Mouse (Mus musculus): ENCODE measurements around the gene Ccdc167. TPM values are rescaled to one million over a fixed set of nuclear protein-coding genes. Genes with fewer than 3 reads are reported as not detected.

Gene Ccdc167
- total RNA-seq (2021) = 10 to 100 TPM; 15.9 to 17.1 TPM

GRCm38 (mm10) chr17:29716732-29717445 lies at the start of gene Ccdc167:
TSS of gene Ccdc167 (minus strand) at chr17:29717044.
- intact Hi-C loops (cut with DNase I) = no loop called here
- DNase-seq = peak; percentile 97 to 99

- no peak for DNase-seq
- intact Hi-C loops (cut with DNase I) = no loop called here
These were observed 48.5 kb upstream of the Ccdc167 start for GRCm38 (mm10) chr17:29765380-29765779.

- intact Hi-C loops (cut with DNase I) = no loop called here
- DNase-seq = peak; percentile 21 to 47
These were observed 45.7 kb upstream of the Ccdc167 start for GRCm38 (mm10) chr17:29762551-29762950.

- intact Hi-C loops (cut with DNase I) = no loop called here
- no peak for DNase-seq
These were observed 45.1 kb upstream of the Ccdc167 start for GRCm38 (mm10) chr17:29761938-29762337.

- DNase-seq = peak; percentile 44 to 48
These were observed 43.8 kb upstream of the Ccdc167 start for GRCm38 (mm10) chr17:29760404-29761375.

GRCm38 (mm10) chr17:29759963-29760362 lies 43.1 kb upstream of the Ccdc167 start:
- peak; percentile 42 to 45 for DNase-seq
- intact Hi-C loops (cut with DNase I) = no loop called here

More at GRCm38 (mm10) chr17:29760404-29761375, 43.8 kb upstream of the Ccdc167 start:
- intact Hi-C loops (cut with DNase I) = no loop called here

- intact Hi-C loops (cut with DNase I) = no loop called here
- no peak for DNase-seq
These were observed 39.5 kb upstream of the Ccdc167 start for GRCm38 (mm10) chr17:29756381-29756780.

- DNase-seq = no peak
- intact Hi-C loops (cut with DNase I) = no loop called here
These were observed 37.7 kb upstream of the Ccdc167 start for GRCm38 (mm10) chr17:29754510-29754909.

GRCm38 (mm10) chr17:29747466-29747865 lies 30.6 kb upstream of the Ccdc167 start:
- intact Hi-C loops (cut with DNase I) = no loop called here
- DNase-seq = no peak

GRCm38 (mm10) chr17:29737849-29738804 lies 21.3 kb upstream of the Ccdc167 start:
- DNase-seq = peak; percentile 59 to 69
- intact Hi-C loops (cut with DNase I) = no loop called here

GRCm38 (mm10) chr17:29736448-29737014 lies 19.7 kb upstream of the Ccdc167 start:
- no peak for DNase-seq
- intact Hi-C loops (cut with DNase I) = no loop called here

GRCm38 (mm10) chr17:29732522-29732921 lies 15.7 kb upstream of the Ccdc167 start:
- DNase-seq = no peak
- intact Hi-C loops (cut with DNase I) = no loop called here

GRCm38 (mm10) chr17:29731953-29732325 lies 15.1 kb upstream of the Ccdc167 start:
- intact Hi-C loops (cut with DNase I) = no loop called here
- no peak for DNase-seq

GRCm38 (mm10) chr17:29731266-29731952 lies 14.6 kb upstream of the Ccdc167 start:
- DNase-seq = no peak
- intact Hi-C loops (cut with DNase I) = no loop called here

- intact Hi-C loops (cut with DNase I) = no loop called here
- DNase-seq = no peak
These were observed 13.8 kb upstream of the Ccdc167 start for GRCm38 (mm10) chr17:29730510-29731265.

- intact Hi-C loops (cut with DNase I) = no loop called here
- DNase-seq = no peak
These were observed 11.2 kb upstream of the Ccdc167 start for GRCm38 (mm10) chr17:29728082-29728481.

GRCm38 (mm10) chr17:29725027-29725620 lies 8.3 kb upstream of the Ccdc167 start:
- no peak for DNase-seq
- intact Hi-C loops (cut with DNase I) = no loop called here

- intact Hi-C loops (cut with DNase I) = no loop called here
- no peak for DNase-seq
These were observed 7.8 kb upstream of the Ccdc167 start for GRCm38 (mm10) chr17:29724610-29725009.

Measured in heart, postnatal 10 days (tissue).